Mouse (Mus musculus): ENCODE results near the gene Adamts17.

Gene Adamts17

DNA sequence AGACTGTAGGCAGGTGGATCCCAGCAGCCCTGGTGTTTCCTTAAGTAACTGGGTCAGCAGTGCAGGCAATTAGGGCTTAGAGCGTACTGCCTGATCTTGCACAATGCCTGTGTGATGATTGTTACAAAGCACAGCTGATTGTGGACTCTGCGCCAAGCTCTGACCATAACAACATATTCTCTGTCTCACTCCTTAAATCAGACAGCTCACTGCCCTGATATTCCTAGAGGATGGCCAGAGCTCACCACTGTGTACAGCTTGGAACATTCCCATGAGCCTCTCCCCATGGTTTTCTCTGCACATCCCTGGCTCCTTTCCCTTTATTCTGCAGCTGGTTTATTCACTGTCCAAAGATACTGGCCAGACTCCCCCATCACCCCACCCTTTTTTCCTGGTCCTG lies 194.8 kb downstream of the Adamts17 start:
- DNase-seq (ENCODE audit: low spot score): peak; percentile 15

DNA sequence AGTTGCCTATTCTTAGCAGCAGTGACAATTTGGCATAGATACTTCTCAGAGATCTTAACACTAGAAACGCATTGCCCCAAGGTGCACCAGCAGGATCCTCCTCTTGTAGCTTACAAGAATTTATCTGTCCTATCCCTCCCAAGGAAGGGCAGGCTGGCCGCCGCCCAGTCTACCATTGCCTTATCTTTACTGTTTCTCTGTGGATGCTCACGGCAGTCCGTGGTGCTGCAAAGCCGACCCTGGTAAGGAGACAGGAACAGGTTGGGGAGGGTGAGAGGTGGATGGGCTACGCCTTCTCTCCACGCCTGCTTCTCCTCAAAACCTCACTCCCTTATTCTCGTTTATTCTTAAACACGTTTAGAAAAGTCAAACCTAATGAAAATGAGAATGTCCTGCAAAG lies 195.7 kb downstream of the Adamts17 start:
- DNase-seq (ENCODE audit: low spot score): no peak

DNA sequence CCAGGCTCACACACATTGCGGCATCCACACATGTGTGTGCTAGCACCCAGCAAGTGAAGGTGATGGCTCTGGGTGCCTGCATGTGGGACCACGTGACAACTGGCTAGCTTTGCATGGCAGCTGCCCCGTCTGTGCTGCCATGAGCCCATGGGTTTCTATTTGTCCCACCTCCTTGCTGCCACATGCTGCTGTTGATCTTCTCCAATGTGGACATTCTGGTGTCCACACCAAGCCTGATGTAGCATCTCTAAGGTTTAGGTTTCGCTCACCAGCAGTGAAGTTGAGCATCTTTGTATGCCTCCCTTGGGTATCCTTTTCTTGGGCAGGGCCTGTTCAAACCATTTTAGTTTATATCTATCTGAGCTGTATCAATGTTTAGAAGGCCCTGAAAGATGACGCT lies 196.1 kb downstream of the Adamts17 start:
- no peak for DNase-seq (ENCODE audit: low spot score)

DNA sequence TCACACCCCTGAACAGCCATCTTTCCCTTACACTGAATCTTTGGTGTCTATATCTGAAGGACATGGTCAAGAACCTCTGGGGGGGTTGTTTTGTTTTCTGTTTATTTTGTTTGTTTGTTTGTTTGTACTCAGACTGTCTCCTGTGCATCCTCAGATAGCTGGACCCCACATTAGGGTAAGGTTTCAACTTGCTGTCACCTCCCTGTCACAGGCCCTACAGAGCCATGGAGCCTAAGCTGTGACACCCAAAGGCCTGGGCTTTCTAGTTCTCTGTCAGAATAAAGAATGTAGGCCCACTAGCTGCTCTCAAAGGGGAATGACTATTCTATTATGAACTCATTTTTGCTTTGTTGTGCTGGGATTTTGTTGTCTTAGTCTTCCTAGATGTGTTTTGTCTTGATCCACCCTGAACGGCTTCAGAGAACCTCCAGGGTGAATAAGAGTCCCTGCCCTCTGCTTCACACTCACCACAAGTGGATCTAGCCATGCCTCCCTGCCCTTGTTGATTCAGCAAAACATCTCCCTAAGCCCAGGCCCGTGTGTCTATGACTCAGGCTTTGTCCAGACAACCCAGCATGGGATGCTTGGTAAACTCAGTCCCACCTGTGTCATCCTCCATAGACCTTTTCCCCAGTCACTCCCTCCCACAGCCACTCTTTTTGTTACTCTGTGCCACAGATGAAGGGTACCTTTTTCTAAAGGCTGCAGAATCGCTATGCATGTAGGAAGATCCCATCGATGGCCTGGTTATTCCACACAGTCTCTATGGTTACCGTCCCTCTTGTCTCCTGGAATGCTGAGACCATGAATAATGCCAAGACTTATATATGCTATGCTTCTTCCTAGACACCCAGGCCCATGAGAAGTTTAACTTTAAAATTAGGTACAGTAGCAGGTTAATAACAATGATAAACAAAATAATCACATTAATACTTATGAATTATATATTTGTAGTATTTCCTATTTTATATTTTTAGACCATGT lies 197.3 kb downstream of the Adamts17 start:
- DNase-seq (ENCODE audit: low spot score): no peak

DNA sequence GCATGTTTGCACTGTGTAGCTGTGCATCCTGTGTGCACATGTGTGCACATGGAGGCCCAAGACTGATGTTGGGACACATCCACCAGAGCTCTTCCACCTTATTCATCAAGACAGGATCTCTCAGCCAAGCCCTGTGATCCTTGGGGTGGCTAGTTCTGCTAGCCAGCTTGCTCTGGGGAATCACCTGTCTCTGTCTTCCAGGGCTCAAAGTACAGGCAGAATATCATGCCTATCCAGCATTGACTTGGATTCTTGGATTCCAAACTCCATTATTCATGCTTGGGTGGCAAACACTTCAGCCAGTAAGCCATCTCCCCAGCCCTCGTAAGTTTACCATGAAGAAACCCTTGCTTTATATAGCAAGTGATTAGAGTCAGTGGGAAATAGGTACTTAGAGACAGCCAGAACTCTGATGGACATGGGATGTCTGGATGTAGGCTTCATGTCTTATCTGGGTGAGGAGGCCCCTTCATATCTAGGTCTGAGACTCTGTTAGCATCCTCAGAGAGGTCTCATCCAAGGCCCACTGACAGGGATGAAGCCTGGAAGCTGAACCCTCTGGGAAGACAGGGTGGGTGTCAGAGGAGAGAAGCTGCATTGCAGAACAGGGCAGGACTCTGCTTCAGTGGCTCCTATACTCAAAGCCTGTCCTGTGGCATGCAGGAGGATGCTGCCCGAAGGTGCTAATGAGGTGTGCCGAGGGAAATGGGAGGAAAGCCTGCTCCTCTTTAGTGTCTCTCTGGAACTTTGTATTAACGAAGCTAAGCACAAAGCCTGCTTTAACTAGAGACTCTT lies 198.4 kb downstream of the Adamts17 start:
- no peak for DNase-seq (ENCODE audit: low spot score)

DNA sequence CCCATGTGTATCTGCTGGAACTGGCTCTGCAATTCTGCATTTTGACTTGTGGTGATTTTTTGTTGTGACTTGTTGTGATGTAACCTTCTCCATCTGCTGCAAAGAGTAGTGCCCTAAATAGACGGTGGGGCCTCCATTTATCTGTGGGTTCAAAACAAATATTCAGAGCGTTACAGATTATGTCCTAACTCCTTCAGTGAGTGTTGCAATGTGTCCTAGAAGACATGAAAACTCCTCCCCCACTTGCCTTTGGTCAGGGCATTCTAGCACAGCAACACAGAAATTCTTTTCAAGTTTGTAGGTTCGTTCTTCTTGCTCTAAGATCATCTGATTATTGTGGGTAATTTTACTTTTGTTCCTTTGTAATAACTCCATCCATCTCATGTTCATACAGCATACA lies 199.6 kb downstream of the Adamts17 start:
- no peak for DNase-seq (ENCODE audit: low spot score)

DNA sequence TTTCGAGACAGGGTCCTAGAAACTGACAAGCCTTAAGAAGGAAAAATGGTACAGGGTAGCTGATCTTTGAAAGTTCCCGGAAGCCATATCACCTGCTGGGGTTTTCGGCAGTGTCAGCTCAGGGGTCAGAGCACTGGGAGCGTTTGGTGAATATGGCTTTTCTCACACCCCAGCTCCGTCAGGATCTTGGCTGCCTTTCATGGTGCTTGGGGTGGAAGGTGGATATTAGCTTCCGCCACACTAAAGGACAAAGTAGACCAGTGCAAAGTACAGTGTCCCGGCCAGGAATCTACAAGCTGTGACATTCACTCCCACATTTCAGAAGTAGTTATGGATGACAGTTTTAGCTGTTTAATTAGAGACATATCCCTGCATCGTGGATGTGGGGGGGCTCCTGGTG lies 200.3 kb downstream of the Adamts17 start:
- DNase-seq (ENCODE audit: low spot score): no peak

DNA sequence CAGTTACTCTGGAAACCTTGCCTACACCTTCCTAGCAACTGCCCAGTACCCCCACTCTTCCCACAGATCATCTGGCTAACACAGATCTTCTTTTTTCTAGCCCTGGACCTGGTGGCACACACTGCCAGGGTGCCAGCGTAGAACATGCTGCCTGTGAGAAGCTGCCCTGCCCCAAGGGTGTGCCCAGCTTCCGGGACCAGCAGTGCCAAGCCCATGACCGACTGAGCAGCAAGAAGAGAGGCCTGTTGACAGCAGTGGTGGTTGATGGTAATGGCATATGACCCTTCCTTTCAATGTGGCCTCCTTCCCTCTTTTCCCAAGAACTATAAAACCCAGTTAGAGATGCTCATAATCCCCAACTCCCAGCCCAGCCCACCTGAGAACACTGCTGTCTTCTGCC lies 202.2 kb downstream of the Adamts17 start:
- no peak for DNase-seq (ENCODE audit: low spot score)

DNA sequence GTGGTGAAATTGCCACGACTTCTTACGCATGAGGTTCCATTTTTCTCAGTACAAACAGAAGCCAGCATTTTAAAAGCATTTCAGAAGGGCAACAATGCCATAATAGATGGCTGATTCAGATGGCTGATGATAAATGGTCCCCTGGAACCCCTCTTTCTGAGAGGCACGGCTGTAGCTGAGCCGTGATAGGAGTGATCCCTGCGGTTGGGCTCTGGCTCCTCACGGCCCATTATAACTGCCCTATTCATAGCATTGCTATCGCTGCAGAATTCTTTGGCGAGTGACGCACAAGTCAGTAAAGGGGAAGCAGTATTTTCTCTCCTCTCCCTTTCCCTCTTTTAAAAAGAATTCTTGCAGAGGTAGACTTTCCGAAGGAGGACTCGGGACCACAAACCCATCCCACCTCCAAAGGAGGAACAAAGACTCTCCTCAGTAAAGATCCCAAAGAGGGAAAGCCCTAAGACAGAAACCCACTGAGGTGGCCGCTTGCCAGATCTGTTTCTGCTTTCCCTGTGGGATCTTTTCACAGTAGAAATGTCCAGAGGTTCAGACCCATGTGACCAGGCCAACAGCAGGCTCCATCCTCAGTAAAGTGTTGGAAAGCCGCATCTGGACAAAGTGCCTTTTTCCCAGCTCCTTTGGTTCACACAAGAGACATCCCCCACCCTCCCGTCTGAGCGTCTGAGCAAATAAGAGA lies 204.7 kb downstream of the Adamts17 start:
- no peak for DNase-seq (ENCODE audit: low spot score)

DNA sequence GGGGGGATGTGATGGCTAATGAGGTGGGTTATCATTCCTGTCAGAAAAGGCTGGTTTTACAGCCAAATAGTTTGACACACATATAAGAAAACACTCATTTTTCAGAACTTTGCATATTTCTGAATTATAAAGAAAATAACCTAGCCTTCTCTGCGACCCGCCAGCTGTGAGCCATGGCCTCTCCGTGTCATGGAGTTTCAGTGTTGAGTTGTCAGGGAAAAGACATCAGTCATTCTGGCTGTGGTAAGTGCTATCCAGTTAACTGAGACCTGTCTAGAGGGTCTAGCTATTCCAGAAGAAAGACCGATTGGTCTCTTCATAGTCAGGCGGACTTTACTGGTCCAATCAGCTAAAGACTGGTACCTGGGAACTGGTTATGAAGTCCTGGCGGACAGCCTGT lies 205.7 kb downstream of the Adamts17 start:
- DNase-seq (ENCODE audit: low spot score): no peak

DNA sequence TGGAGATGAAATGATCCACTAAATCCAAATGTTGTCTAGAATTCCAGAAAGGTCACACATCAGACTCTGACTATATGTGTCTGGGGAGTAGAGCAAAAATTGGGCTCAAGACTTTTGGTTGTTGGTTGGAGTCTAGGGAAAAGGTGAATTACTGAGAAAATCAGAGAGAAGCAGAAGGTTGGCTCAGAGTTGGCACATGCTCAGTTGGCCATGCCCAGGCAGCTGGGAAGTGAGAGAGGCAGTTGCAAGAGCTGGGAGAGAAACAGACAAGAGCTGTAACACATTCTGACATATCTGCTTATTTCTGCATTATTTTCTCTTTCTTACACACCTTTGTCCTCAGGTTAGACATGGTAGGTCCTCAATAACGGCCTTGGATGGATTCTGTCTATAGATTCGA lies 209.7 kb downstream of the Adamts17 start:
- no peak for DNase-seq (ENCODE audit: low spot score)

DNA sequence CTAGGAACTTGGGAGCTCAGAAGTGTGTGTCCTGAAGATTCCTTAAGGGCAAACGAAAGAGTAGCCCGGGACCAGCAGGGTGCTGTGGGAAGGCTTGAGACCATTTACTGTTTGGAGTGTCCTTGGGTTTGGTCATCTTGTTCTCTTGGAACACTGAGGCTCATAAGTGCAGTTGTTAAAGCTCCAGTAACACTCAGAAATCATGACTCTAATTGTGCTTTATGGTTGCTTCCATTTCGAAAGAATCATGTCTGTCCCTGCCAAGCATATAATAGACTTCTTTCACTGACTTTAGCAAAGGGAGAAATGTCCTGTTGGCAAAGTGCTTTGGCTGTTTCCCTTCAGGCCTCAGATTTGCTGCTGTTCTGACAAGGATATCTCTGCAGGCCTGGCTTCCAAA lies 210.9 kb downstream of the Adamts17 start:
- no peak for DNase-seq (ENCODE audit: low spot score)

DNA sequence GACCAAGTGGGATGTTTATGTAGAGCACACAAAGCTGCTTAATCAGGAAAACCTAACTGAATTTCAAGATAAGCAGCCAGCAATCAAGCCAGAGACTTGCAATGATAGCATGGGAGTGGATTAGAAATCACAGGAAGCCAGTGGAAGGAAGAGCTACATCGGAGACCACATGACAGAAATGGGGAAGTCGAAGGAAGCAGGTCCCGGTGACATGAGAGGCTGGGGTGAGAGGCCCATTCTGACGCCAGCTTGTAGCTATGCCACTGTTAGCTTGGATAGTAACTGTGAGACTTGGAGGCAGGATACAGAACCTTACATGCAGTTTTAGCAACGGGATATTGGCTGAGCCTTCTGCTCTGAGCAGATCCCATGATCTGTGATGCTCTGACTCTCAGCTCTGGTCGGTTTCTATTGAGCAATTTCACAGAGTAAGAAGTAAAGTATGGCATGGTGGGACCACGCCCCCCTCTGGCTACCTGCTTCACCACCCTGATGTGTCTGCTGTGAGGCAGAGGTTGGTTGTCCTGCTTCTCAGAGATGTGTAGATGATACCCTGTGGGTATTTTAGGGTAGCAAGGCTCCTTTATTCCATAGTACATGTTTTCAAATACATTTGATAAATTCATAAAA lies 211.7 kb downstream of the Adamts17 start:
- DNase-seq (ENCODE audit: low spot score): no peak

DNA sequence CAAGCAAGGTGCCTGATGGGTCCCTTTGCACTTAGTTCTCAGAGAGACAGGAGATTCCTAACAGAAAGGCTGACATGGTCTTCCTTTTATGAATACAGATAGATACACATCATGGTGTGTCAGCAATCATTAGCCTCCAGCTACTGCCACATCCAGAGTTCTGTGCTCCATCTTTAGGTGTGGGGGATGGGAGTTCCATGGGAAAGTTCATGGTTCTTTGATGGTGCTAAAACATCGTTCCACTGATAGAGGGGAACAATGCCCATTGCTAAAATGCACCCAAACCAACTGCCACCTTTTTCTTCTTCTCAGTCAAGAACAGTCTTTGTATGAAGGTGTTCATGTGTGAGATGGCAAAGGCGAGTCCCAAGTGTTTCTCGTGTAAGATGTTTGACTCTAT lies 215.3 kb downstream of the Adamts17 start:
- DNase-seq (ENCODE audit: low spot score): no peak

DNA sequence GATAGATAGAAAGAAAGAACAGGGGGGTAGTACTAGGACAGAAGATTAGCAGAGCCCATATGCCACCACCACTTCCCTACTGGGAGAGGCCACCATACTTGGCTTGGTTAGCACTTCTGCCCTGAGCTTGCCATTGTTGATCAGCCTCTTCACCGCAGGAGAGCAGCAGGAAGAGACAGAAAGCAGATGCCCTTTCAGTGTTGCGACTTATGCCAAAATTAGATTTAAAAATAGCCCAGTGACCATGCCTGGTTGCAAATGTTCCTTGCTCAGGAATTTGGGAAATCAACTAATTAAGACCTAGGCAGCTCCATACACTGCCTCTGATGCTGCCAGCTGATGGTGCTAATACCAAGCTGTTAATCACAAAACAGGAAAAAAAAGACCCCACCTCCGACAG lies 216.0 kb downstream of the Adamts17 start:
- DNase-seq (ENCODE audit: low spot score): no peak

DNA sequence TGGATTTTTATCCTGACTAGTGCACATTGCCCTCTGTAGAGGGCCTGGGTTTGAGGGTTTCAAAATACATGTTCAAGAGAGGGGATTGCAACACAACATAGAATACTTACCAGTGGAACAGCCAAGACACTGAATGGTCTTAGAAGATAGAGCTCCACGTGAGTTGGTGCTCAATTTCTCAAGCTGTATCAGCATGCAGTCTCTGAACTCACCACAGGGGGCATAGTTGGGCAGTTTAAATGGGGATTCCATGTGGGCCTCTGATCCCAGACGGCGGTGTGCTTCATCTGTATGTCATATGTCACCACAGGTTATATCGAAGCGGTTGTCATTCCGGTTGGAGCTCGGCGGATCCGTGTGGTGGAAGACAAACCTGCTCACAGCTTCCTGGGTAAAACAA lies 222.2 kb downstream of the Adamts17 start:
- no peak for DNase-seq (ENCODE audit: low spot score)

DNA sequence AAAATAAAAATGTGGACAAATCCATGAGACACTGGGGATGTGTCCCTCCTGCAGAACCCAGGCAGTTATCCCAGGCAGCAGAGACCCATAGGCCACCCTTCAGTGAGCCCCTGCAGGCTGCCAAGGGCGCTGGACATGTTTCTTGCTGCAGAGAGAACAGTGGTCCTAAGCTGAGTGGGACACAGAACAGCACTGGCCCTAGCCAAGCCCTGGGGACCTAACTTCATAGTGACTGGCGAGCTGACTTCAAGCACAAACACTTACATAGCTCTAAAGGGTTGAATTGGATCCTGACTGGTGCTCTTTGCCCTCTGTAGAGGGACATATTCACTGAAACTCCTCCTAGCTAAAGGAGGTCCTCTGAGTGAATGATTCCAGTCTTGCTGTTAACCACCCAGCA lies 223.0 kb downstream of the Adamts17 start:
- no peak for DNase-seq (ENCODE audit: low spot score)

DNA sequence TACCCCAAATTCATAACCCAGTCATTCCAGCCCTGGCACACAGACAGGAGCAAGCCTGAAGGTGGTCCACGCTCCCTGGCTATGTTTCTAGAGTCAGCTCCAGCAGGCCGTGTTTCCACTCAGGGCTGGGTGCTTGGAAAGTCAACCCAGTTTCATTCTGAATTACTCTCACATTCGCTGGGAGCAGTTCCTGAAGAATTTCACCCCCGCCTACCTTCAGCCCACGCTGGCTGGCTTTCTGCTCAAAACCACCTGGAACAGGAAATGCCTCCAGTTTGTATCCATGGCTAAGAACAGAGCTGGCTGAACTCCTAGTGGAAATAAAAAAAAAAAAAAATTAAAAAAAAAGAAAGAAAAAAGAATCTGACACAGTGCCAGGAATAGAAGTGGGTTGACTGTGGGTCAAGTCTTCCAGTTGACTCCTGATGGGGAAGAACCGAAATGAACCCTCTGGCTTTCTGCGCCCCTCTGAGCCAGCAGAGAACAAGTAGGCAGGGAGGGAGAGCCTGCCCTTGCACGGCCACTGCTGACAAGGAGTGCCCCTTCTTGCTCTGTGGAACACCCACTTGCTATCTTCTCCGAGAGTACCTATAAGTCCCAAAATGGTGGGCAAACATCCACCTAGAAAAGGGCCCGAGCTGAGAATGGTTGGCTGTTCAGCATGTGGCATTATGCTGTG lies 225.2 kb downstream of the Adamts17 start:
- no peak for DNase-seq (ENCODE audit: low spot score)

DNA sequence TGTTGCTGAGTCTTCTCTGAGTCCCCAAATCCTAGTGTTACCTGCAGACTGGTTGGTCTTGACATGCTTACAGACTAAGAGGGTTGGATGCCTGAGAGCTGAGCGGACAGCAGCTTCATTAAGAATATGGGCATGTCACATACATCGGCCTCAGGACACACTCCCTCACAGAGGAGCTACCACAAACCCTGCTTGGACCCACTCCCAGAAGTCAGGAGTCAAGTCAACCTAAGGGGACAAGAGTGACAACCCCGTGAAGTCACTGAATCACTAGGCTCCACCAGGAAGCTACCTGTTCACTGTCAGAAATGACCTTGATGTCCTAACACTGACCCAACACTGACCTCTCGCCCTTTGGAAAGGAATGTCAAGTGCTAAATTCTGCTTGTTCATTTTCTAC lies 226.1 kb downstream of the Adamts17 start:
- no peak for DNase-seq (ENCODE audit: low spot score)

DNA sequence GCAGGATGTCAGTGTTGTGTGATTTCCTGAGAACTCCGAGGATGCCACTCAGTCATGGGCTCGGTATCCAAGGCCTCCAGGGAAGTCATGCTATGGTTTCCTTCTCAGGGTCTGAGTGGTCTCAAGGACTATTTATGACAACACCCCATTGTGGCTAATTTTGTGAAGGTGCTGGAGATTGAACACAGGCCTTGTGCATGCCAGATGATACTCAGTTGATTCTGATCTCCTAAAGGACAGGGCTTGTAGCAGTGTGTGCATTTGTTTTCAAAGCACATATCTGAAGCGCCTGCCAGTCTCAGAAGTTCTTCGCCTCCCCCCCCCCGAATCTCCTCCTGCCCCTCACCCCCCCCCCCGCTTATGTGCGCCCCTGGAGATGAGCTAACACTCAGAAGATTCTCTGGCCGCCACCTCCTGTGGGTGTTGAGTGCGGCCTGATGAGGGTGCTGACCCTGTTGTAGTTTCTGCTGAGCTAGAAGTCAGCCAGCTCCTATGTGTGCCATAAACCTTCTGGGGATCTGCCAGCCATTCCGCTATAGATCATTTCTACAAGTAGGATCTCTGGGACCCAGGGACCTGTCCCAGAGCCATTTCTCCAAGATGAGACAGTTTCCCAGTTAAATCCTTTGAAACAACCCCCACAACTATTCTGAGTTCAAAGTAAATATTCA lies 232.6 kb downstream of the Adamts17 start:
- DNase-seq (ENCODE audit: low spot score): no peak

DNA sequence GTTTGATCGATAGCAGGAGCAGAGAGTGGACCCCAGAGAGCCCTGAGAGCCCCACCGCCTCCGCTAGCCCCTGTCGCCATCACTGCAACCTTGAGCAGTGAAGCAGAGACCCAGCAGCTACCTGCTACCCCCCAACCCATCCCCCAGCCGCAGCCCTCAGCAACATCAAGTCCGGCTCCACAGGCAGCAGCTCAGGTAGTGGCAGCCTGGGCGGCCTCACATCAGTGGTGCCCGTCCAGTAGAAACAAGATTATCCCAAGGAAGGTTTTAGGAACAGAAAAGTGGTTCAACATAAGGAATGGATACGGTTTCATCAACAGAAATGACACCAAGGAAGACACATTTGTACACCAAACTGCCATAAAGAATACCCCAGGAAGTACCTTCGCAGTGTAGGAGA lies 243.2 kb downstream of the Adamts17 start:
- no peak for DNase-seq (ENCODE audit: low spot score)
